Mouse (Mus musculus) kidney, postnatal 0 days (tissue): ENCODE data around the gene Aldh1l1. TPM values are rescaled to one million over a fixed set of nuclear protein-coding genes. Genes with fewer than 3 reads are reported as not detected.

ENCODE experiments used
- ATAC-seq: fragments of 200-750 bp; cut with Nextera tagmentation; replicated peaks from 2 replicates; pipeline ENCODE4 v1.8.0; 2017; ENCODE audit warnings: low read depth, moderate number of reproducible peaks, moderate TSS enrichment, moderate library complexity; ENCODE audit not compliant: low FRiP score
- DNase-seq: peaks from one replicate; pipeline ENCODE4 v3.0.0-alpha.2; 2016; ENCODE audit warnings: low spot score
- H3K27ac ChIP-seq: fragments of 300-500 bp; sonication (generic); 2 replicates; pipeline ENCODE4 v1.5.1; 2014; ENCODE audit warnings: mild to moderate bottlenecking
- H3K27me3 ChIP-seq: fragments of 300-500 bp; sonication (generic); 2 replicates; pipeline ENCODE4 v1.6.1; 2014; ENCODE audit warnings: low read length, mixed read lengths; ENCODE audit not compliant: insufficient read depth
- H3K36me3 ChIP-seq: fragments of 300-500 bp; sonication (generic); 2 replicates; pipeline ENCODE4 v1.6.1; 2014; ENCODE audit warnings: low read length, mixed read lengths; ENCODE audit not compliant: insufficient read depth
- H3K4me1 ChIP-seq: fragments of 300-500 bp; sonication (generic); replicated peaks from 2 replicates; pipeline ENCODE4 v1.6.1; 2014; ENCODE audit warnings: antibody characterized with exemption, low read length, mixed read lengths; ENCODE audit not compliant: insufficient read depth
- H3K4me2 ChIP-seq: fragments of 300-500 bp; sonication (generic); 2 replicates; pipeline ENCODE4 v1.6.1; 2014; ENCODE audit warnings: mild to moderate bottlenecking, low read length, moderate library complexity, mixed read lengths
- H3K4me3 ChIP-seq: fragments of 300-500 bp; sonication (generic); replicated peaks from 2 replicates; pipeline ENCODE4 v1.5.1; 2014; ENCODE audit warnings: low read depth, low read length
- H3K9ac ChIP-seq: fragments of 300-500 bp; sonication (generic); 2 replicates; pipeline ENCODE4 v1.6.1; 2014; ENCODE audit warnings: low read depth, low read length
- H3K9me3 ChIP-seq: fragments of 300-500 bp; sonication (generic); replicated peaks from 2 replicates; pipeline ENCODE4 v1.6.1; 2016; ENCODE audit warnings: low read length, inconsistent platforms, mixed read lengths
- CTCF ChIP-seq: IDR thresholded peaks from 2 replicates; pipeline ENCODE4 v1.5.1; 2016; ENCODE audit warnings: antibody characterized with exemption, low read depth, mild to moderate bottlenecking, moderate library complexity
- WGBS: fragments of 180-500 bp; shearing (Covaris S2); extraction: QIAGEN DNeasy Blood & Tissue Kit; methylation state at CpG from one replicate; pipeline ENCODE4 v1.1.7; 2014; 5-methylcytosine and 5-hydroxymethylcytosine counted together
- polyA plus RNA-seq: library from polyadenylated mRNA; unstranded; fragments of >200 nt; fragmentation: Nextera tagmentation; extraction: Ambion mirVana; gene quantifications from 2 replicates; pipeline ENCODE4 v1.2.1, GENCODE M21; 2015

The Aldh1l1 gene
- polyA plus RNA-seq, 1 experiment from 2014 or later: 42.8 TPM

GRCm38 (mm10) chr6:90624184-90624583 lies 138.0 kb downstream of the Aldh1l1 start:
- no peaks in the 10 kb centered on the region for H3K36me3 ChIP-seq
- ATAC-seq (no peak), DNase-seq (no peak)
- no peak overlapping the region for H3K9ac ChIP-seq
- no peak overlapping the region for H3K4me2 ChIP-seq
- no peaks in the 10 kb centered on the region for H3K9me3 ChIP-seq
- H3K4me1 ChIP-seq: peaks cover 16% of the 10 kb centered on the region
- no peak for TF ChIP-seq CTCF
- WGBS: 76% methylated on average over 6 of the region's 6 CpGs
- H3K27ac ChIP-seq: no peak overlapping the region
- no peaks in the 10 kb centered on the region for H3K27me3 ChIP-seq
- H3K4me3 ChIP-seq: no peak overlapping the region

DNA sequence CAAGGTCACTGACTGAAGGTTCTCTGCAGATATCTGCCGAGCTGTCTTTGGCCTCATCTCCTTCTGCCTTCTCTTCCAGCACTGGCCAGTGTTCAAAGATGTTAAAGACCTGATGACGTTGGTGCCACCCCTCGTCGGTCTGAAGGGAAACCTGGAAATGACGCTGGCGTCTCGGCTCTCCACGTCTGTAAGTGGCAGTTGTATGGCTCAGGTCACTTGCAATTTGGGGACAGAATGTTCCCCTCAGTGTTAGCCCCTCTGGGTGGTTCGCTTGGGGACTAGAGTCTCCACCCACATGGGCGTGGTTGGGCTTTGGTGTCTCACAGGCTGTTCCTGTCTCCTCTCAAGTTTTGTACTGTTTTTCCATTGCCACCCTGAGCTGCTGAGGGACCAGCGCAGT lies 138.5 kb downstream of the Aldh1l1 start:
- no peaks in the 10 kb centered on the region for H3K9me3 ChIP-seq
- H3K27me3 ChIP-seq: no peaks in the 10 kb centered on the region
- no peaks in the 10 kb centered on the region for H3K36me3 ChIP-seq
- WGBS: 67% methylated on average over 11 of the region's 11 CpGs
- H3K4me1 ChIP-seq: peaks cover 11% of the 10 kb centered on the region
- H3K9ac ChIP-seq: no peak overlapping the region
- no peak overlapping the region for H3K4me2 ChIP-seq
- no peak for DNase-seq
- ATAC-seq: no peak
- H3K4me3 ChIP-seq: no peak overlapping the region
- no peak overlapping the region for H3K27ac ChIP-seq
- TF ChIP-seq CTCF: no peak

DNA sequence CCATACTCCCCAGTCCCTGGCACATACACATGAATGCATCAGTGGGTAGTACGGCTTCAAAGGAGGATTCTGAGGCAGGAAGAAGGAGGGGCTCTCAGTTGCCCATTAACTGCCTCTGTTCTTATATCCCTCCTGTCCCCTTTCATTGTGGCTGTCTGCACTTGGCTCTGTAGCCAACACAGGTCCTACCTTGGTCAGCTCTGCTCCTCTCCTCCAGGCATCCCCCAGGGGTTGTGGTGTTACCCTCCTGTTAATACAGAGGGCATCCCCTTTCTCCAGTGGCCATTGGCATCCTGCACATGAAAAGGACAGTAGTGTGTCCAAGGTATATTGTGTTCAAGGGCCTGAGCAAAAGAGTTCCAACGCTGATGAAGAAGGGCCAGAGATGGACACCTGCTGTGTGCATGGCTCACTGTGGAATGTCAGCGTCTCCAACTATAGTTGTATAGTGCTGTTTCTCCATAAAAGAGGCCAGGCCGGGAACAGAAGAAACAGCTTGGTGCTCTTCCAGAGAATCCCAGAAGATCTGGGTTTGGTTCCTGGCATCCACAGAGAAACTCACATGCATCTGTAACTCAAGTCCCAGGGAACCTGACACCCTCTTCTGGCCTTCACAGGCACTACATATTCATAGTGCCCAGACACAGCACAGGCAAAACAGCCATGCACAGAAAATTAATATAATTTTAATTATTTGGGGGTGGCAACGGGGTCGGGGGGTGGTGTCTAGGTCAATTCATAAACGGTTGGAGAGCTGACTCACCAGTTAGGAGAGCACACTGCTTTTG lies 139.2 kb downstream of the Aldh1l1 start:
- ATAC-seq: no peak
- Histone ChIP-seq H3K9ac (no peak overlapping the region), H3K36me3 (no peaks in the 10 kb centered on the region), H3K4me1 (peaks cover 8% of the 10 kb centered on the region; the same call in 1 of the 2 replicates), H3K9me3 (no peaks in the 10 kb centered on the region), H3K4me2 (no peak overlapping the region), H3K4me3 (no peak overlapping the region), H3K27ac (no peak overlapping the region), H3K27me3 (no peaks in the 10 kb centered on the region)
- TF ChIP-seq CTCF: 0 out of 2 replicates have a peak, but pooled peaks have one; percentile 26
- 80% methylated on average over 7 of the region's 7 CpGs for WGBS
- DNase-seq: no peak

DNA sequence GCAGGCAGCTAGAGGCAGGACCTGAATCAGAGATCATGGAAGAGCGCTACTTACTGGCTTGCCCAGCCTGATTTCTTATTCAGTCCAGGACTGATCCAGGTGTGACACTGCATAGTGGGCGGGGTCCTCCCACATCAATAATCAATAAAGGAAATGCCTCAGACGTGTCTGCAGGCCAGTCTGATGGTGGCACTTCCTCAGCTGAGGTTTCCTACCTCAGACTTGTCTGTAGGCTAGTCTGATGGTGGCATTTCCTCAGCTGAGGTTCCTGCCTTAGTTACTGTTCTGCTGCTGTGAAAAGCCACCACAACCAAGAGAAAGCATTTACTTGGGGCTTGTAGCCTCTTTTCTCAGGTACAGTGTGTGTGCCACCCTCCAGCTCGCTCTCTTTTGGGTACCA lies 141.3 kb downstream of the Aldh1l1 start:
- no peaks in the 10 kb centered on the region for H3K36me3 ChIP-seq
- H3K27me3 ChIP-seq: no peaks in the 10 kb centered on the region
- H3K9me3 ChIP-seq: no peaks in the 10 kb centered on the region
- H3K4me3 ChIP-seq: no peak overlapping the region
- DNase-seq (no peak), ATAC-seq (no peak)
- 0 out of 2 replicates have a peak, but pooled peaks cover 5% of the 10 kb centered on the region for H3K4me1 ChIP-seq
- 89% methylated on average over 4 of the region's 4 CpGs for WGBS
- H3K9ac ChIP-seq: no peak overlapping the region
- H3K27ac ChIP-seq: no peak overlapping the region
- no peak overlapping the region for H3K4me2 ChIP-seq
- no peak for TF ChIP-seq CTCF

GRCm38 (mm10) chr6:90629506-90629905 lies 143.3 kb downstream of the Aldh1l1 start:
- DNase-seq (no peak), ATAC-seq (no peak)
- H3K27ac ChIP-seq: no peak overlapping the region
- H3K4me1 ChIP-seq: 0 out of 2 replicates have a peak, but pooled peaks cover 5% of the 10 kb centered on the region
- no peaks in the 10 kb centered on the region for H3K9me3 ChIP-seq
- WGBS: 82% methylated on average over 6 of the region's 6 CpGs
- H3K4me3 ChIP-seq: no peak overlapping the region
- H3K9ac ChIP-seq: no peak overlapping the region
- H3K27me3 ChIP-seq: no peaks in the 10 kb centered on the region
- no peaks in the 10 kb centered on the region for H3K36me3 ChIP-seq
- no peak for TF ChIP-seq CTCF
- no peak overlapping the region for H3K4me2 ChIP-seq

DNA sequence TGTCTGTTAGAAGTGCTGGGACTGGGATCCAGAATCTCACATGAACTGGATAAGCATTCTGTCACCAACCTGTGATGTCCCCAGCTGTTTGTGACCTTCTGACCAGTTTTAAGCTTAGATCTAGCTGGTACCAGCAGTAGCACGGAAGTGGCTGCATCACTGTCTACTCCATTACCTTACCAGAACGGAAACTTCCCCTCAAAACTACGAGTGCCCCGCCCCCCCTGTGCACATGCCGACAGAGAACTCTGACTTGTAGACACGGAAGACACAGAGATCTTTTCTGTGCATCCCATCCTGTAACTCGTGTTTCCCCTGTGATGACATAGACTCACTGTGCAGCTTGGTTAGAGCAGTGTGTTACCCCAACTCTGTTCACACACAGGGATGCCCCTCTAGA lies 144.2 kb downstream of the Aldh1l1 start:
- H3K4me2 ChIP-seq: no peak overlapping the region
- no peak overlapping the region for H3K4me3 ChIP-seq
- no peak for DNase-seq
- H3K9ac ChIP-seq: no peak overlapping the region
- 93% methylated on average over 7 of the region's 7 CpGs for WGBS
- no peaks in the 10 kb centered on the region for H3K9me3 ChIP-seq
- TF ChIP-seq CTCF: no peak
- 0 out of 2 replicates have a peak, but pooled peaks cover under 1% of the 10 kb centered on the region for H3K4me1 ChIP-seq
- H3K36me3 ChIP-seq: no peaks in the 10 kb centered on the region
- H3K27ac ChIP-seq: no peak overlapping the region
- no peak for ATAC-seq
- no peaks in the 10 kb centered on the region for H3K27me3 ChIP-seq
